Mouse (Mus musculus): Measurements from ENCODE around the gene Olfr1275.

DNA sequence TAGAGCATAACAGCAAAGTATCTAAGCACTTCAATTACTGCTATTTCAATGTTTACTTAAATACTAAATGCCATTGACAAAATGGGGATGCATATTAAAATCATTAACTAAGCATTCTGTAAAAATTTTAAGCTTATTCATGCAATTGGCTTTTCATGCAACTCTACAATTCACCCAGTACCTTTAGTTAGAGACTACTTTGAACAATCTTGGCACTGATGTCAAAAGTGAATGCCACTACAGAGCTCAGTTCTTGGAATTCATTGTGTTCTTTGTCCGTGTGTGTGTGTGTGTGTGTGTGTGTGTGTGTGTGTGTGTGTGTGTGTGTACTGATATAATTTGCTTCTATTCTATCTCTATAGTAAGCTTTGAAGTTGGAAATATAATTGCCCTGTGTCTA, at the start of gene Olfr1275:
- no peak for TF ChIP-seq CTCF (IDR thresholded peaks at IDR 0.05; ENCODE audit: insufficient read depth, low read length)
- TF ChIP-seq POLR2A (IDR thresholded peaks at IDR 0.05; ENCODE audit: borderline replicate concordance, extremely low read depth, low read depth, low read length) = no peak
